Mouse (Mus musculus) bone marrow macrophage, adult 2 months (primary cell): ENCODE data around the gene Gm19935. TPM values are rescaled to one million over a fixed set of nuclear protein-coding genes. Genes with fewer than 3 reads are reported as not detected.

Source experiments
- H3K27ac ChIP-seq: 2 replicates; pipeline ENCODE4 v1.5.1; 2012; ENCODE audit warnings: low read depth, low read length; ENCODE audit not compliant: insufficient read depth
- H3K4me1 ChIP-seq: 2 replicates; pipeline ENCODE4 v1.6.1; 2012; ENCODE audit warnings: low read length; ENCODE audit not compliant: control insufficient read depth, insufficient read depth
- H3K4me3 ChIP-seq: 2 replicates; pipeline ENCODE4 v1.5.1; 2012; ENCODE audit warnings: mild to moderate bottlenecking, low read length, moderate library complexity; ENCODE audit not compliant: insufficient read depth
- CTCF ChIP-seq: IDR thresholded peaks from 2 replicates; pipeline ENCODE4 v1.5.1; 2012; ENCODE audit warnings: low read depth, mild to moderate bottlenecking, low read length, moderate library complexity
- POLR2A ChIP-seq: IDR thresholded peaks from 2 replicates; pipeline ENCODE4 v1.6.1; 2012; ENCODE audit warnings: mild to moderate bottlenecking, low read depth, low read length, borderline replicate concordance
- polyA plus RNA-seq: library from polyadenylated mRNA; stranded (reverse); fragments of >200 nt; gene quantifications from 2 replicates; pipeline ENCODE4 v1.2.4, GENCODE M21; 2012; ENCODE audit not compliant: missing spikeins, insufficient read depth, insufficient read length

The Gm19935 gene
- polyA plus RNA-seq, 1 experiment: not detected

- TF ChIP-seq CTCF (no peak), POLR2A (no peak)
- Histone ChIP-seq H3K27ac (no peak overlapping the region), H3K4me1 (peaks cover 1% of the 10 kb centered on the region), H3K4me3 (no peak overlapping the region)
These were observed 3.4 kb downstream of the Gm19935 start for GRCm38 (mm10) chr8:90813602-90814320.

DNA sequence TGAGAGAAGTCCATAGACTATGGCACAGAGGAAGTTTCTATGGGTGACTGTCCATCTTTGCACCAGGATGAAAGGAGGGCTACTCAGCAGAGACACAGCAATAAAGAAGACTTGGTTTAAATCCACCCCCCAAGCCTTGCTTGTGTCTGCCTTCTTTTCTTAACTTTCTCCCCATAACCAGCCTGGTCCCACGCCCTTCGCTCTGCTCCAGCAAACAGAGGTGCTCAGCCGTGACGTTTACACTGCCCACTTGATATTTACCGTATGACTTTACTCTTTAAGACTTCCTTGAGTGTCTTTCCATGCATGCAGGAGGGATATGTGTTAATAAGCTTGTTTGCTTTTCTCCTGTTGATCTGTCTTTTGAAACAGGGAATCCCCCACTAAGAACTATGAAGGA, 17.7 kb downstream of the Gm19935 start:
- Histone ChIP-seq H3K4me1 (peaks cover 18% of the 10 kb centered on the region), H3K27ac (no peak overlapping the region), H3K4me3 (no peak overlapping the region)
- TF ChIP-seq POLR2A (no peak), CTCF (no peak)

DNA sequence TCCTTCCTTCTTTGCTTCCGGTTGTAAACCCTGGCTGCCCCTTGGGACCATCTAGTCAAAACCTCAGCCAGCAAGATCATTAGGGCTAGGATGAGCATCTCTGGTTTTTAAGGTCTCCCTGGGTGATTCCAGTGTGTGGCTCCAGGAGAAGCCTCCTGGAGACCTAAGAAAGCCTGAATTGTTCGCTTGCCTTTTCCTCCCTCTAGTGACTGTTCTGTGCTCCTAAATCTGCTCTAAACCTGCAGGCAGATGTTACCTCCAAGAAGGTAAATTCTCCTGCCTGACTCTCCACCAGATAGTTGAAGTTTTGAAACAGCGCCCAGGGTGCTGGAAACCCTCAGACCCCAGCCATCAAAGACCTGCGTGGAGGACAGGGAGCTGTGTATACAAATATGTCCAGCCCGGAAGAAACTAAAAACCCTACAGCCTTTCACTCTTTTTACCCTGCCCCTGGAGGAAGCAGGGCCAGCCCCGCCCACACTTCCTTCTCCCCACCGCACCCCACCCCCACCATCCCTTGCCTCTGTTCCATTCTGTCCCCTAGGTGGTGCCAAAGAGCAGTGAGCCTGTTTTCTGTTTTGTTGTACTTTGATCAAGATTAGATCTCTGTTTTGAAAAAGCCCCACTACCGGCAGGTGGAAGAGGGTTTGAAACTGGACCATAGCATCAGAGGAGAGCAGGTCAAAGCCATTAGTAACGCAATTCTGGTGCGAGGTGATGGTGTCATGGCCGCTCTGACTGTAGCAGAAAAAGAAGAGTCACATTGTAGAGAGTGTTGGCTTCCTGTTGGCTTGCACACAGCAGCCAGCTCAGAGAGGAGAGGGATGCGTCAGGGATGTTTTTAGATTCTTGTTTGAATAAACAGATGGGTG, 22.0 kb downstream of the Gm19935 start:
- Histone ChIP-seq H3K4me3 (peak overlapping the region; percentile 55), H3K4me1 (peaks cover 18% of the 10 kb centered on the region), H3K27ac (peak overlapping the region; percentile 41)
- TF ChIP-seq CTCF (peak; percentile 70), POLR2A (0 out of 2 replicates have a peak, but pooled peaks have one; percentile 34)

- no peak overlapping the region for H3K27ac ChIP-seq
- H3K4me1 ChIP-seq: peaks cover 18% of the 10 kb centered on the region
- peak; percentile 87 for TF ChIP-seq CTCF
- TF ChIP-seq POLR2A: no peak
- H3K4me3 ChIP-seq: no peak overlapping the region
These were observed 23.5 kb downstream of the Gm19935 start for GRCm38 (mm10) chr8:90793710-90794109.

GRCm38 (mm10) chr8:90791616-90792015, 25.6 kb downstream of the Gm19935 start:
- TF ChIP-seq POLR2A (no peak), CTCF (no peak)
- no peak overlapping the region for H3K4me3 ChIP-seq
- no peak overlapping the region for H3K27ac ChIP-seq
- peaks cover 18% of the 10 kb centered on the region for H3K4me1 ChIP-seq

DNA sequence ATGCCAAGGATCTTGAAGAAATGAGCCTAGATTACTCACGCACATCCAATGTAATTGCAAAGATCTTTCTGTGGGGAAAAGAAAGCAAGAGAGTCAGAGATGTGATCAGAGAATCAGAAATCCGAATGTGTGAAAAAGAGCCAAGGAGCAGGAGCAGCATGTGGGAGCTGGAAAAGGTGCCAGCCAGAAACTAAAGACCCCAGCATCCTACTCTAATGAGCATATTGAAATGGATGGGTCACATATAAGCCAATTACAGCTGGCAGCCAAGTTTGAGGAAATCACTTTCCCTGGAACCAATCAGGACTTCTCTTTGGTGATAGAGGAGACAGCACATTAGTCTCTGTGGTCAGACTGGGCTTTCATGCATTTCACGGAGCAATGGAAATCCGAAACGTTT, 47.4 kb downstream of the Gm19935 start:
- no peak overlapping the region for H3K27ac ChIP-seq
- H3K4me3 ChIP-seq: no peak overlapping the region
- no peak for TF ChIP-seq POLR2A
- TF ChIP-seq CTCF: no peak
- no peaks in the 10 kb centered on the region for H3K4me1 ChIP-seq

Other genes with a start within 250 kb of the Gm19935 start
- gene Chd9, start 11.0 kb upstream of the Gm19935 start, polyA plus RNA-seq: 90.1 and 96.4 TPM in 2 replicates